Mouse (Mus musculus): Measurements from ENCODE around the gene Guca1a.
"Not testable (repeated sequence)": the region's sequence is repeated elsewhere in the genome, so short reads cannot be mapped to it uniquely, and the experiment has no call there.

Guca1a gene

GRCm38 (mm10) chr17:47400451-47400850 lies at the start of gene Guca1a:
Gene Guca1a, minus strand, starts transcription at chr17:47400584.
- no peak for DNase-seq

- DNase-seq: no peak
Observed at GRCm38 (mm10) chr17:47449432-47449831, 49.0 kb upstream of the Guca1a start.

GRCm38 (mm10) chr17:47448523-47449372 lies 48.4 kb upstream of the Guca1a start:
- DNase-seq: peak; percentile 22

GRCm38 (mm10) chr17:47446561-47446960 lies 46.2 kb upstream of the Guca1a start:
- no peak for DNase-seq

- no peak for DNase-seq
Observed at GRCm38 (mm10) chr17:47446025-47446424, 45.6 kb upstream of the Guca1a start.

GRCm38 (mm10) chr17:47445518-47445917 lies 45.1 kb upstream of the Guca1a start:
- no peak for DNase-seq

GRCm38 (mm10) chr17:47444113-47444512 lies 43.7 kb upstream of the Guca1a start:
- DNase-seq: no peak

GRCm38 (mm10) chr17:47442271-47442670 lies 41.9 kb upstream of the Guca1a start:
- DNase-seq: no peak

- no peak for DNase-seq
Observed at GRCm38 (mm10) chr17:47441296-47442051, 41.1 kb upstream of the Guca1a start.

- DNase-seq: no peak
Observed at GRCm38 (mm10) chr17:47440359-47440890, 40.0 kb upstream of the Guca1a start.

GRCm38 (mm10) chr17:47439396-47440028 lies 39.1 kb upstream of the Guca1a start:
- peak; percentile 49 for DNase-seq

GRCm38 (mm10) chr17:47438611-47439010 lies 38.2 kb upstream of the Guca1a start:
- no peak for DNase-seq

GRCm38 (mm10) chr17:47436907-47437547 lies 36.6 kb upstream of the Guca1a start, which contains the start of gene 1700001C19Rik:
Gene 1700001C19Rik, minus strand, starts transcription at chr17:47437376.
- DNase-seq: no peak

- peak; percentile 81 for DNase-seq
Observed at GRCm38 (mm10) chr17:47436156-47436906, 35.9 kb upstream of the Guca1a start, which contains the start of gene AI661453. Gene AI661453, plus strand, starts transcription at chr17:47436615.

GRCm38 (mm10) chr17:47430815-47431214 lies 30.4 kb upstream of the Guca1a start:
- no peak for DNase-seq

- peak; percentile 85 for DNase-seq
Observed at GRCm38 (mm10) chr17:47428831-47429304, 28.5 kb upstream of the Guca1a start.

GRCm38 (mm10) chr17:47427316-47427715 lies 26.9 kb upstream of the Guca1a start:
- DNase-seq: no peak

GRCm38 (mm10) chr17:47424186-47424585 lies 23.8 kb upstream of the Guca1a start:
- no peak for DNase-seq

- DNase-seq: not testable (repeated sequence)
Observed at GRCm38 (mm10) chr17:47422616-47423015, 22.2 kb upstream of the Guca1a start.

GRCm38 (mm10) chr17:47421566-47421965 lies 21.2 kb upstream of the Guca1a start:
- no peak for DNase-seq

- DNase-seq: no peak
Observed at GRCm38 (mm10) chr17:47420195-47420594, 19.8 kb upstream of the Guca1a start.
